Mouse (Mus musculus) skeletal muscle tissue, adult 2 months (tissue): Measurements from ENCODE around the gene Psd.

ENCODE experiments used
- DNase-seq: peaks from one replicate; pipeline ENCODE4 v3.0.0-alpha.2; 2012; ENCODE audit warnings: low read depth, low spot score

The Psd gene

GRCm38 (mm10) chr19:46326756-46327305 is at the start of gene Psd:
Gene Psd (minus strand): TSS chr19:46327156.
- DNase-seq: no peak

GRCm38 (mm10) chr19:46375891-46376290 is 48.9 kb upstream of the Psd start:
- DNase-seq: no peak

- DNase-seq: no peak
Measured at GRCm38 (mm10) chr19:46375489-46375888, 48.5 kb upstream of the Psd start.

GRCm38 (mm10) chr19:46374477-46375088 is 47.6 kb upstream of the Psd start:
- no peak for DNase-seq

GRCm38 (mm10) chr19:46369204-46369603 is 42.2 kb upstream of the Psd start:
- peak; percentile 73 for DNase-seq

GRCm38 (mm10) chr19:46367798-46368590 is 41.0 kb upstream of the Psd start:
- no peak for DNase-seq

- DNase-seq: no peak
Measured at GRCm38 (mm10) chr19:46363294-46364009, 36.5 kb upstream of the Psd start.

- no peak for DNase-seq
Measured at GRCm38 (mm10) chr19:46362104-46362503, 35.1 kb upstream of the Psd start.

- DNase-seq: no peak
Measured at GRCm38 (mm10) chr19:46358381-46358780, 31.4 kb upstream of the Psd start.

GRCm38 (mm10) chr19:46357344-46358280 is 30.7 kb upstream of the Psd start:
- no peak for DNase-seq

GRCm38 (mm10) chr19:46356701-46357138 is 29.8 kb upstream of the Psd start:
- DNase-seq: peak; percentile 80

- no peak for DNase-seq
Measured at GRCm38 (mm10) chr19:46350168-46350932, 23.4 kb upstream of the Psd start, which contains the start of gene 2310034G01Rik. Gene 2310034G01Rik (minus strand): TSS chr19:46350302.

- DNase-seq: no peak
Measured at GRCm38 (mm10) chr19:46349550-46349949, 22.6 kb upstream of the Psd start.

GRCm38 (mm10) chr19:46348761-46349458 is 22.0 kb upstream of the Psd start:
- DNase-seq: peak; percentile 77

GRCm38 (mm10) chr19:46347936-46348668 is 21.1 kb upstream of the Psd start:
- DNase-seq: no peak

- DNase-seq: no peak
Measured at GRCm38 (mm10) chr19:46347146-46347545, 20.2 kb upstream of the Psd start.

GRCm38 (mm10) chr19:46344710-46345419 is 17.9 kb upstream of the Psd start:
- no peak for DNase-seq

- DNase-seq: peak; percentile 48
Measured at GRCm38 (mm10) chr19:46339287-46339971, 12.5 kb upstream of the Psd start.
